Mouse (Mus musculus) adrenal gland, postnatal 4 days (tissue): ENCODE measurements around the gene Uqcr10. TPM values are rescaled to one million over a fixed set of nuclear protein-coding genes. Genes with fewer than 3 reads are reported as not detected.
"Not testable (repeated sequence)": the region's sequence is repeated elsewhere in the genome, so short reads cannot be mapped to it uniquely, and the experiment has no call there.

Experiments
- DNase-seq, 2 experiments: peaks; one replicate each; pipeline ENCODE4 v3.0.0; 2021 to 2022; ENCODE audit warnings: low spot score in 2 of 2, mixed read lengths in 2 of 2
- total RNA-seq, 2 experiments: library from RNA; stranded (reverse); gene quantifications; 2 replicates each; pipeline ENCODE4 v1.2.3; 2021

The Uqcr10 gene
- total RNA-seq, 2 experiments from 2014 or later, result 558 to 634 TPM

DNA sequence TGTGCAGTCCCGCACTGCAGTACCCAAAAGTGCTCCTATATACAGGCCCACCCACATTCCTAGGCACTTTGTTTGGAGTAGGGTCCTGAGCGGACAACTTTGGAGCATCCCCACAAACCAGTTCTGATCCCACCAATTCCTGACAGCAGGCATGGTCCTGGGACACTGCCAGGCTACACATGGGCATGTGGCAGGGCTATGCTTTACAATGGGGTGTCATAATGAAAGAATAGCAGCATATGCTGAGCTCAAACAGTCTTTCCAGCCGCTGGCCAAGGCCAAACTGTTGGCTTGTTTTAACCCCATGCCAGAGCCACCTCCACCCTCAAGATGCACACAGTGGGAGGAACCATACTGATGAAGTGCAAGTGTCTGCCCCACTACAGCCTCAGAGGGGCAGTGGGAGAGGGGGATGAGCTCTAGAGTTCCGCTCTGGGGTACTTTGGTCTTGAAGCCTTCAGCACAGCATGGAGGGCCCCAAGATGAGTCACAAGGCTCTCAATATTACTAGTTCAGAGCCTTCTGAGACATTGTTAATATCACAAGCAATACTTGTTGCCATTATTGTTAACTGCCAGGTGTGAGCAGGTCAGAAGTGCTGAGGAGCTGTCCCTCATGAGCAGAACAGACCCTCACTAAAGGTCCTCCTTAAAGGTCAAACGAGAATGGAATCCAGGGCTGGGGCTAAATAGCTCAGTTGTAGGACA lies 12.5 kb upstream of the Uqcr10 start:
- DNase-seq, result no peak

GRCm38 (mm10) chr11:4715596-4715995 lies 11.5 kb upstream of the Uqcr10 start:
- no peak for DNase-seq

DNA sequence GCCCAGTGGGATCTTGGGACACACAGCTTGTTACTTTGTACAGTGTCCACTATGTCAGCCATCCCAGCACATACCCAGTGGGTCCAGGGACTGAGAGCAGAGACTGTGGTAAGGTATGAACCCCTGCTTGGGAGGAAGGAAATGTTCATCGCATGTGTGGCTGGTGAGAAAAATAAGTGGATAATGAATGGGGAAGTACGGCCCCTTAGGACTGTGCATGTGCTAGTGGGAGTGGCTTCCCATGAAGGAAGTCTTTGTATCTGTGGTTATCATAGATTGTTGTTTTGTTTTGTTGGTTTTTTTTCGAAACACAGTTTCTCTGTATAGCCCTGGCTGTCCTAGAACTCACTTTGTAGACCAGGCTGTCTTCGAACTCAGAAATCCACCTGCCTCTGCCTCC lies 10.6 kb upstream of the Uqcr10 start:
- DNase-seq, result no peak

DNA sequence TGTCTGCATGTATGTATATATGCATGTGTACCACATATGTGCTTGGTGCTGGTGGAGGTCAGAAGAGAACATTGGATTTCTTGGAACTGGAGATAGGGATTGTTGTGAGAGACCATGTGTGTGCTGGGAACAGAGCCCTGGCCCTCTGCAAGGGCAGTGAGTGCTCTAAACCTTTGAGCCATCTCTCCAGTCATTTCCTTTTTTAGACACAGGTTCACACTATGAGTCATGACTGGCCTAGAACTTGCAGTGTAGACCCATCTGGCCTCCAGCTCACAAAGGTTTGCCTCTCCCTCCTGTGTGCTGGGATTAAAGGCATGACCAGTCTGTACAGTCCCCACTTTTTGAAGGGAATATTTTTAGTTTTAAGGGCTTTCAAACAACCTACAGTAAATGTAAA lies 8.7 kb upstream of the Uqcr10 start:
- no peak for DNase-seq

DNA sequence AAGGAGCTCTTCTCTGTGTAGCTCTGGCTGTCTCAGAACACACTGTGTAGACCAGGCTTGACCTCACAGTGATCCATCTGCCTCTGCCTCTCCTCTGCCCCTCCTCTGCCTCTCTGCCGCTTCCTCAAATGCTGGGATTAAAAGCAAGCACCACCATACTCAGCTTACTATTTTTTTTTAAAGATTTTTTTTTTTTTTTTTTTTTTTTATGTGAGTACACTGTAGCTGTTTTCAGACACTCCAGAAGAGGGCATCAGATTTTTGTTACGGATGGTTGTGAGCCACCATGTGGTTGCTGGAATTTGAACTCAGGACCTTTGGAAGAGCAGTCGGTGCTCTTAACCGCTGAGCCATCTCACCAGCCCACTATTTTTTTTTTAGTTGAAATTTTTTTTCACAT lies 6.0 kb upstream of the Uqcr10 start:
- not testable (repeated sequence) for DNase-seq

- no peak for DNase-seq
Measured at GRCm38 (mm10) chr11:4705178-4705577, 1.0 kb upstream of the Uqcr10 start.

- DNase-seq, result no peak
Measured at GRCm38 (mm10) chr11:4703688-4704071, 462 bp downstream of the Uqcr10 start.

GRCm38 (mm10) chr11:4700726-4701125 lies 3.4 kb downstream of the Uqcr10 start:
- no peak for DNase-seq

DNA sequence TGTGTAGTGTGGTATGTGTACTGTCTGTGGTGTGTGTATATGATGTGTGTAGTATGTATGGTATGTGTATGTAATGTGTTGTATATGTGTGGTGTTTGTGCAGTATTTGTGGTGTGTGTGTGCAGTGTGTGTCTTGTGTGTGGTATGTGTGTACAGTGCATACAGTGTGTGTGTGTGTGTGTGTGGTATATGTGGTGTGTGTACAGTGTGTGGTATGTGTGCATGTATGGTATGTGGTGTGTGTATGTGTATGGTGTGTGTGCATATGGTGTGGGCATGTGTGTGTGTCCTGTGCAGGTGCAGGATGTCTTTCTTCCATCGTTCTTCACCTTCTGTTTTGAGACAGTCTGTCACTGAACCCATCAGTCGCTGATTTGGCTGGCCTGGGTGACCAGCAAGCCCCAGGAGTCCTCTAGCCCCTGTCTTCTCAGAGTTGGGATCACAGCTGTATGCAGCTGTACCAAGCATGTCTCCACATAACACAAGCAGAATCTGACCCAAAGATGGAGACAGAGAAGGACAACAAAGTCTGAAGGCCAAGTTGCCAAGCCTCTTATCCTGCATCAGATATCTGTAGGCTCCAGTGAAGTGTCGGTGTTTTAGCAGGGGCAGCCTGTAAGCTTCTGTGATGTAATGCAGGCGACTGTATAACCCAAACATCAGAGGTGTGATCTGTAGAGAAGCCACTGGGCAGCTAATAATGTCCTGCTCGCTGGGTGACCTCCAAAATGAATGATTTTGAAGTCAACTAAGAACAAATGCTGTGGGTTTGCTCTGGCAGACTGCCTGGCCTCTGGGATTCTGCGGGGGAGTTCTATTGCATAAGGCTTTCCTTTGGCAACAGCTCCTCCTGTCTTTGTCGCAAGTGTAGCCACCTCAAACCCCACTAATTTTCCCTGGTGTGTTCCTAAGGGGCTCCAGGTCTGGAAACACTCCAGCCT lies 6.8 kb downstream of the Uqcr10 start:
- DNase-seq, result peak in 1 of 2 experiments; percentile 53

- no peak for DNase-seq
Measured at GRCm38 (mm10) chr11:4692162-4692561, 12.0 kb downstream of the Uqcr10 start.

DNA sequence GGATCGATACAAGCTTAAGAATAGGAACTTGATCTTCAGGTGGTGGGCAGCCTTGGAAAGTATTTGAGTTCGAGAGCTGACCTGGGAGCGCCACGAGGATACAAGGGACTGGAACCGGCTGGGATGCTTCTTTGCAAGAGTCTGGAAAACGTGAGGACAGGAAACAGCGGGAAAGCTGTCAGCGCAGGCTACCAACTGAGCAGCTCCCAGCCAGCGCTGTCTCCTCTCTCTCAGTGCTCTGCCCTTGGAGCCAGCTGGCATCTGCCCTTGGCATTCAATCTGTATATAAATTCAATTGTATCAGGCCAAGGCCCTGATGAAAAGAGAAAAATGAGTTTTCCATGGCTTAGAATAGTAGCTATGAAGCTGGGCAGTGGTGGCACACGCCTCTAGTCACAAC lies 12.9 kb downstream of the Uqcr10 start:
- peak in 1 of 2 experiments; percentile 35 for DNase-seq

GRCm38 (mm10) chr11:4690353-4690752 lies 13.8 kb downstream of the Uqcr10 start:
- no peak for DNase-seq

GRCm38 (mm10) chr11:4688632-4689380 lies 15.3 kb downstream of the Uqcr10 start:
- DNase-seq, result no peak

DNA sequence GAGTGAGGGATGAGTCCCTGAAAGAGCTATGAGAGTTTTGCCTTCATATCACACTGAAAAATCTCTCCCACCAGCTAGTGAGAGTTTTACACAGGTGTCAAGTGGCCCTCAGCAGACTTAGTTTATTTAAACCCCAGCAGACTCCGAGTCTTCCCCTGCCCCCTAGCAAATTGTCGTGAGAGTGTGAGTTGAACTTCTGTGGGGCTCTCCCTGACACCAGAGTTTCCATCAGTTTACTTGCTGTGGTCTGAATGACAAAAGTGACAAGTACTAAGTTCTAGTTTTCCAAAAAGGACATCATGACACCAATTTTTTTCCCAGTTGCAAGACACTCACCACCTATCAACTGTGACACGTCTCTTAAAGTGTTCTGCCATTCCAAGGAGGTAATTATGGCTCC lies 16.3 kb downstream of the Uqcr10 start:
- DNase-seq, result no peak

DNA sequence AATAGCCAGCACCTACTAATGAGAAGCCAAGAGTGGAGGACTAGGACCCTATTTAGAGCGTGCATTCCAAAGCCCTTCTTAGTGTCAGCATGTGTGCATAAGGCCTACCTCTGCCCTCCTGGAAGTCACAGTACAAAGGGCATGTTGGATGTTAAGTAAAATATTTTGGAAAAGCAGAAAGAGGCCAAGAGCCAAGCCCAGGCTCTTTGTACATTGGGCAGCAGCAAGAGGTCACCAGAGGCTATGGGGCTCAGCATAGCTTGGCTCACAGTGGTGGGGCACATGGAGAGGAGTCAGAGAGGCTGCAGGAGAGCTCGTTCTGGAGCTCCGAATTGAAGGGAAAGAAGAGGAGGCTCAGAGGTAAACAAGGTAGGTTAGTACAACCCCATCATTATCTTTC lies 17.1 kb downstream of the Uqcr10 start:
- no peak for DNase-seq

DNA sequence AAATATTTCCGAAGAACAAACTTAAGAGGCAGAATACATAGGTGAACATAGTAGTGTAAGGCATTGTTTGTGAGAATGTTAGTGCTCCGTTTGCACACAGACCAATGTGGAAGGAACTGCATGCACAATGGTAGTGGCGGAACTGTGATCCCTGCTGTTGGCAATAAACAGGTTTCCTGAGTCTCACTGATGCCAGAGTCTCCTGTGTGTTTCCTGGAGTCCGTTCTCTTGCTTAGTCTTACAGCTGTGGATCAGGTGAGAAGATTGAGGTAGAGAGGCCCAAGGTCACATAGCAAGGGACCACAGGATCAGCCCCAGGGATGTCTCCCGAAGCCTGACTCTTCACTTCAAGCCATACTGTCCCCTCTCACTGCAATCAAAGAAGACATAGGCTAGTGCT lies 18.6 kb downstream of the Uqcr10 start:
- no peak for DNase-seq

DNA sequence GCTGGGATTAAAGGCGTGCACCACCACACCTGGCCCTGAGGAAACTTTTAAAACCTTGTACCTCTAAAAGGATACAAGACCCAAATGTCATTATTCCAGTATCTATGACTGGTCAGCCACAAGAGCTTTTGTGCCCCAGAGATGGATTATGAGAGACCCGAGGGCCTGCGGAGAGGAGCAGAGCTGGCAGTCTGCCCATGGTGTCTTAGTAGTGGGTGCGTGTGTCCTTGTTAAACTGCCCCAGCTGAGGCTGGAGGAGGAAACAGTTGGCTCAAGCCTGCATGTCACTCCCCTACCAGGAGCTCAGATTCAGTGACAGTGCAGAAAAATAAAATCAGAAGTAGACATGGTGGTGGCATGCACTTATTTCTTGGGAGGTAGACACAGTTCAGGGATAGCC lies 19.1 kb downstream of the Uqcr10 start:
- no peak for DNase-seq

GRCm38 (mm10) chr11:4684186-4684585 lies 20.0 kb downstream of the Uqcr10 start:
- no peak for DNase-seq

- DNase-seq, result no peak
Measured at GRCm38 (mm10) chr11:4683516-4683915, 20.6 kb downstream of the Uqcr10 start.

DNA sequence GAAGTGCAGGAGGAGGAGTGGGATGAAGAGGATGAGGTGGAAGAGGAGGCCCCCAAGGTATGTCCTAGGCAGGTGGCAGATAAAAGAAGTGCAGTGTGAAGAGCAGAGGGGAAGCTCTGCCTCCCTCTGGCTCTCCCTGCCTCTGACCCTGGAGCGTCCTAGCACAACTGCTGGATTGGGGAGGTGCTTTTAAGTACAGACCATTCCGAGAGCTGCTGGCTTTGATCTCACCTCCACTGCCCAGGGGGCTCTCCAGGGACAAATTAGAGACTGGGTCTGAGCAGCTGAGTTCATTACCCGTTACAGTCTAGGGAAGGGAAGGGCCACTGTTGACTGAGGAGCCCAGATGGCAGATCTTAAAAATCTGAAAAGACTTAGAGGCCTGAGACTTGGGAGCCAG lies 24.0 kb downstream of the Uqcr10 start:
- DNase-seq, result no peak

DNA sequence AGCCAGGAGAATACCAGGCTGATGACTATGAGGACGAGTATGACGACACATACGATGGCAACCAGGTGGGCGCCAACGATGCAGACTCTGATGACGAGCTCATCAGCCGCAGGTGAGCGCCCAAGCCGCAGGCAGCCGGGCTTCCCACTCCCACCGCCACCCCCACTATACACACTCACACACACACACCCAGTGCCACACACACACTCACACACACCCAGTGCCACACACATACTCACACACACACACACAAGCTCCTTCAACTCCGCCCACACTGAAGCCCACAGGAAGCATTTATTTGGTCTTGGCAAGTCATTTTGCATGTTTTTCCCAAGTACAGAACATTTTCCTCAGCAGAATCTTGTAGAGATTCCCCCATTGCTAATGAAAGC lies 24.7 kb downstream of the Uqcr10 start:
- DNase-seq, result no peak
